Mouse (Mus musculus) embryonic facial prominence, embryonic 11.5 days (tissue): Measurements from ENCODE around the gene Rptor. TPM values are rescaled to one million over a fixed set of nuclear protein-coding genes. Genes with fewer than 3 reads are reported as not detected.

Experiments
- ATAC-seq: fragments of 200-750 bp; cut with Nextera tagmentation; replicated peaks from 2 replicates; pipeline ENCODE4 v1.8.0; 2017; ENCODE audit warnings: low read depth; ENCODE audit not compliant: insufficient number of reproducible peaks, low FRiP score, low TSS enrichment
- DNase-seq: peaks from one replicate; pipeline ENCODE4 v3.0.0-alpha.2; 2015; ENCODE audit warnings: low spot score
- H3K27ac ChIP-seq: fragments of 300-500 bp; sonication (generic); replicated peaks from 2 replicates; pipeline ENCODE4 v1.5.1; 2014; ENCODE audit warnings: mild to moderate bottlenecking, low read depth, low read length, control low read depth
- H3K27me3 ChIP-seq: fragments of 300-500 bp; sonication (generic); 2 replicates; pipeline ENCODE4 v1.6.1; 2014; ENCODE audit warnings: mild to moderate bottlenecking, low read length, moderate library complexity, mixed read lengths; ENCODE audit not compliant: control insufficient read depth, insufficient read depth
- H3K36me3 ChIP-seq: fragments of 300-500 bp; sonication (generic); replicated peaks from 2 replicates; pipeline ENCODE4 v1.6.1; 2014; ENCODE audit warnings: low read depth, mild to moderate bottlenecking, low read length, moderate library complexity, mixed read lengths; ENCODE audit not compliant: control insufficient read depth, insufficient read depth
- H3K4me1 ChIP-seq: fragments of 300-500 bp; sonication (generic); 2 replicates; pipeline ENCODE4 v1.6.1; 2014; ENCODE audit warnings: low read length, mixed read lengths; ENCODE audit not compliant: control insufficient read depth, insufficient read depth
- H3K4me2 ChIP-seq: fragments of 300-500 bp; sonication (generic); 2 replicates; pipeline ENCODE4 v1.6.1; 2014; ENCODE audit warnings: low read depth, mild to moderate bottlenecking, control low read depth, low read length, moderate library complexity
- H3K4me3 ChIP-seq: fragments of 300-500 bp; sonication (generic); 2 replicates; pipeline ENCODE4 v1.5.1; 2014; ENCODE audit warnings: low read depth, low read length, control low read depth
- H3K9ac ChIP-seq: fragments of 300-500 bp; sonication (generic); replicated peaks from 2 replicates; pipeline ENCODE4 v1.6.1; 2014; ENCODE audit warnings: mild to moderate bottlenecking, control low read depth, low read length
- H3K9me3 ChIP-seq: fragments of 300-500 bp; sonication (generic); replicated peaks from 2 replicates; pipeline ENCODE4 v1.6.1; 2016; ENCODE audit warnings: mild to moderate bottlenecking, low read length, inconsistent platforms, mixed read lengths; ENCODE audit not compliant: control insufficient read depth
- WGBS: fragments of 180-500 bp; shearing (Covaris S2); extraction: QIAGEN DNeasy Blood & Tissue Kit; methylation state at CpG from one replicate; pipeline ENCODE4 v1.1.7; 2014; 5-methylcytosine and 5-hydroxymethylcytosine counted together
- polyA plus RNA-seq: library from polyadenylated mRNA; unstranded; fragments of >200 nt; fragmentation: Nextera tagmentation; extraction: Ambion mirVana; gene quantifications from 2 replicates; pipeline ENCODE4 v1.2.1, GENCODE M21; 2014

The Rptor gene
- polyA plus RNA-seq, 1 experiment from 2014 or later, result 10.1 TPM

GRCm38 (mm10) chr11:119611496-119611895 is 8.8 kb downstream of the Rptor start:
- H3K9ac ChIP-seq, result no peak overlapping the region
- H3K9me3 ChIP-seq, result no peaks in the 10 kb centered on the region
- no peaks in the 10 kb centered on the region for H3K36me3 ChIP-seq
- H3K4me2 ChIP-seq, result no peak overlapping the region
- DNase-seq (no peak), ATAC-seq (no peak)
- no peak overlapping the region for H3K27ac ChIP-seq
- 95% methylated on average over 6 of the region's 6 CpGs for WGBS
- no peaks in the 10 kb centered on the region for H3K27me3 ChIP-seq
- no peak overlapping the region for H3K4me3 ChIP-seq
- H3K4me1 ChIP-seq, result no peaks in the 10 kb centered on the region

- Histone ChIP-seq H3K9ac (no peak overlapping the region), H3K36me3 (no peaks in the 10 kb centered on the region), H3K27me3 (no peaks in the 10 kb centered on the region), H3K27ac (no peak overlapping the region), H3K4me2 (no peak overlapping the region), H3K9me3 (no peaks in the 10 kb centered on the region), H3K4me1 (no peaks in the 10 kb centered on the region), H3K4me3 (no peak overlapping the region)
- no peak for ATAC-seq
- 80% methylated on average over 3 of the region's 3 CpGs for WGBS
- DNase-seq, result no peak
Observed at GRCm38 (mm10) chr11:119612179-119612578, 9.5 kb downstream of the Rptor start.

- 91% methylated on average over 7 of the region's 7 CpGs for WGBS
- H3K9me3 ChIP-seq, result no peaks in the 10 kb centered on the region
- no peak overlapping the region for H3K4me3 ChIP-seq
- no peaks in the 10 kb centered on the region for H3K36me3 ChIP-seq
- no peaks in the 10 kb centered on the region for H3K27me3 ChIP-seq
- no peak for DNase-seq
- H3K27ac ChIP-seq, result no peak overlapping the region
- no peak overlapping the region for H3K4me2 ChIP-seq
- H3K9ac ChIP-seq, result no peak overlapping the region
- no peak for ATAC-seq
- no peaks in the 10 kb centered on the region for H3K4me1 ChIP-seq
Observed at GRCm38 (mm10) chr11:119615087-119615486, 12.4 kb downstream of the Rptor start.

- Histone ChIP-seq H3K27ac (no peak overlapping the region), H3K36me3 (no peaks in the 10 kb centered on the region), H3K9ac (no peak overlapping the region), H3K4me3 (no peak overlapping the region), H3K4me1 (peaks cover 6% of the 10 kb centered on the region), H3K27me3 (no peaks in the 10 kb centered on the region), H3K9me3 (no peaks in the 10 kb centered on the region), H3K4me2 (no peak overlapping the region)
- WGBS, result 46% methylated on average over 5 of the region's 5 CpGs
- no peak for ATAC-seq
- peak; percentile 72 for DNase-seq
Observed at GRCm38 (mm10) chr11:119618763-119619162, 16.1 kb downstream of the Rptor start.

- ATAC-seq, result no peak
- peak; percentile 58 for DNase-seq
- H3K27ac ChIP-seq, result no peak overlapping the region
Observed at GRCm38 (mm10) chr11:119621266-119621665, 18.6 kb downstream of the Rptor start.

GRCm38 (mm10) chr11:119623800-119624199 is 21.1 kb downstream of the Rptor start:
- 82% methylated on average over 8 of the region's 8 CpGs for WGBS

More at GRCm38 (mm10) chr11:119621266-119621665, 18.6 kb downstream of the Rptor start:
- H3K9me3 ChIP-seq, result no peaks in the 10 kb centered on the region
- WGBS, result 42% methylated on average over 3 of the region's 3 CpGs
- no peaks in the 10 kb centered on the region for H3K36me3 ChIP-seq
- H3K4me3 ChIP-seq, result no peak overlapping the region
- no peaks in the 10 kb centered on the region for H3K27me3 ChIP-seq
- H3K4me1 ChIP-seq, result peaks cover 6% of the 10 kb centered on the region
- H3K4me2 ChIP-seq, result no peak overlapping the region
- no peak overlapping the region for H3K9ac ChIP-seq

GRCm38 (mm10) chr11:119624401-119624800 is 21.7 kb downstream of the Rptor start:
- DNase-seq (no peak), ATAC-seq (no peak)
- H3K27ac ChIP-seq, result no peak overlapping the region
- WGBS, result 83% methylated on average over 4 of the region's 4 CpGs
- no peaks in the 10 kb centered on the region for H3K36me3 ChIP-seq
- no peaks in the 10 kb centered on the region for H3K27me3 ChIP-seq
- peaks cover 6% of the 10 kb centered on the region for H3K4me1 ChIP-seq
- no peaks in the 10 kb centered on the region for H3K9me3 ChIP-seq
- H3K9ac ChIP-seq, result no peak overlapping the region
- H3K4me3 ChIP-seq, result no peak overlapping the region
- no peak overlapping the region for H3K4me2 ChIP-seq

More at GRCm38 (mm10) chr11:119623800-119624199, 21.1 kb downstream of the Rptor start:
- Histone ChIP-seq H3K4me1 (peaks cover 6% of the 10 kb centered on the region), H3K9me3 (no peaks in the 10 kb centered on the region), H3K4me2 (no peak overlapping the region), H3K4me3 (no peak overlapping the region), H3K27ac (no peak overlapping the region), H3K27me3 (no peaks in the 10 kb centered on the region), H3K36me3 (no peaks in the 10 kb centered on the region), H3K9ac (no peak overlapping the region)
- DNase-seq (no peak), ATAC-seq (no peak)

- Histone ChIP-seq H3K4me3 (no peak overlapping the region), H3K4me1 (peaks cover 6% of the 10 kb centered on the region), H3K4me2 (no peak overlapping the region), H3K9me3 (no peaks in the 10 kb centered on the region), H3K36me3 (no peaks in the 10 kb centered on the region), H3K27me3 (no peaks in the 10 kb centered on the region), H3K9ac (no peak overlapping the region), H3K27ac (no peak overlapping the region)
- DNase-seq, result no peak
- no peak for ATAC-seq
- 71% methylated on average over 3 of the region's 3 CpGs for WGBS
Observed at GRCm38 (mm10) chr11:119624955-119625354, 22.2 kb downstream of the Rptor start.
